Mouse (Mus musculus) heart, postnatal 4 days (tissue): ENCODE data around the gene Sp8. TPM values are rescaled to one million over a fixed set of nuclear protein-coding genes. Genes with fewer than 3 reads are reported as not detected.

Source experiments
- DNase-seq: peaks from one replicate; pipeline ENCODE4 v3.0.0; 2021
- total RNA-seq, 2 experiments: library from RNA; stranded (reverse); gene quantifications; 2 replicates each; pipeline ENCODE4 v1.2.3; 2021

The Sp8 gene
- total RNA-seq, 2 experiments from 2014 or later, result not detected

GRCm38 (mm10) chr12:118849203-118849861, 3.2 kb downstream of the Sp8 start:
- DNase-seq, result no peak

GRCm38 (mm10) chr12:118849996-118850395, 3.9 kb downstream of the Sp8 start:
- DNase-seq, result no peak

- no peak for DNase-seq
Measured at GRCm38 (mm10) chr12:118850851-118851410, 4.8 kb downstream of the Sp8 start.

- DNase-seq, result no peak
Measured at GRCm38 (mm10) chr12:118853331-118853730, 7.2 kb downstream of the Sp8 start.

- DNase-seq, result no peak
Measured at GRCm38 (mm10) chr12:118854401-118854800, 8.3 kb downstream of the Sp8 start.

GRCm38 (mm10) chr12:118854831-118855453, 8.8 kb downstream of the Sp8 start:
- peak; percentile 80 for DNase-seq

- no peak for DNase-seq
Measured at GRCm38 (mm10) chr12:118856151-118856550, 10.0 kb downstream of the Sp8 start.

GRCm38 (mm10) chr12:118872673-118873072, 26.5 kb downstream of the Sp8 start:
- no peak for DNase-seq

- no peak for DNase-seq
Measured at GRCm38 (mm10) chr12:118882790-118883189, 36.7 kb downstream of the Sp8 start.

GRCm38 (mm10) chr12:118887964-118888363, 41.8 kb downstream of the Sp8 start:
- peak; percentile 55 for DNase-seq

Other genes with a start within 250 kb of the Sp8 start
- not detected for gene Abcb5, start 120.1 kb downstream of the Sp8 start, total RNA-seq